Mouse (Mus musculus) embryonic facial prominence, embryonic 11.5 days (tissue): ENCODE results near the gene Clic3. TPM values are rescaled to one million over a fixed set of nuclear protein-coding genes. Genes with fewer than 3 reads are reported as not detected.

Experiments used
- ATAC-seq: fragments of 200-750 bp; cut with Nextera tagmentation; replicated peaks from 2 replicates; pipeline ENCODE4 v1.8.0; 2017; ENCODE audit warnings: low read depth; ENCODE audit not compliant: insufficient number of reproducible peaks, low FRiP score, low TSS enrichment
- DNase-seq: peaks from one replicate; pipeline ENCODE4 v3.0.0-alpha.2; 2015; ENCODE audit warnings: low spot score
- H3K27ac ChIP-seq: fragments of 300-500 bp; sonication (generic); replicated peaks from 2 replicates; pipeline ENCODE4 v1.5.1; 2014; ENCODE audit warnings: mild to moderate bottlenecking, low read depth, low read length, control low read depth
- H3K27me3 ChIP-seq: fragments of 300-500 bp; sonication (generic); 2 replicates; pipeline ENCODE4 v1.6.1; 2014; ENCODE audit warnings: mild to moderate bottlenecking, low read length, moderate library complexity, mixed read lengths; ENCODE audit not compliant: control insufficient read depth, insufficient read depth
- H3K36me3 ChIP-seq: fragments of 300-500 bp; sonication (generic); replicated peaks from 2 replicates; pipeline ENCODE4 v1.6.1; 2014; ENCODE audit warnings: low read depth, mild to moderate bottlenecking, low read length, moderate library complexity, mixed read lengths; ENCODE audit not compliant: control insufficient read depth, insufficient read depth
- H3K4me1 ChIP-seq: fragments of 300-500 bp; sonication (generic); 2 replicates; pipeline ENCODE4 v1.6.1; 2014; ENCODE audit warnings: low read length, mixed read lengths; ENCODE audit not compliant: control insufficient read depth, insufficient read depth
- H3K4me2 ChIP-seq: fragments of 300-500 bp; sonication (generic); 2 replicates; pipeline ENCODE4 v1.6.1; 2014; ENCODE audit warnings: low read depth, mild to moderate bottlenecking, control low read depth, low read length, moderate library complexity
- H3K4me3 ChIP-seq: fragments of 300-500 bp; sonication (generic); 2 replicates; pipeline ENCODE4 v1.5.1; 2014; ENCODE audit warnings: low read depth, low read length, control low read depth
- H3K9ac ChIP-seq: fragments of 300-500 bp; sonication (generic); replicated peaks from 2 replicates; pipeline ENCODE4 v1.6.1; 2014; ENCODE audit warnings: mild to moderate bottlenecking, control low read depth, low read length
- H3K9me3 ChIP-seq: fragments of 300-500 bp; sonication (generic); replicated peaks from 2 replicates; pipeline ENCODE4 v1.6.1; 2016; ENCODE audit warnings: mild to moderate bottlenecking, low read length, inconsistent platforms, mixed read lengths; ENCODE audit not compliant: control insufficient read depth
- WGBS: fragments of 180-500 bp; shearing (Covaris S2); extraction: QIAGEN DNeasy Blood & Tissue Kit; methylation state at CpG from one replicate; pipeline ENCODE4 v1.1.7; 2014; 5-methylcytosine and 5-hydroxymethylcytosine counted together
- polyA plus RNA-seq: library from polyadenylated mRNA; unstranded; fragments of >200 nt; fragmentation: Nextera tagmentation; extraction: Ambion mirVana; gene quantifications from 2 replicates; pipeline ENCODE4 v1.2.1, GENCODE M21; 2014

Clic3 gene
- polyA plus RNA-seq, 1 experiment from 2014 or later = not detected

GRCm38 (mm10) chr2:25433101-25433500 lies 23.5 kb upstream of the Clic3 start:
- H3K36me3 ChIP-seq = no peaks in the 10 kb centered on the region
- no peak overlapping the region for H3K9ac ChIP-seq
- 0 out of 2 replicates have a peak, but pooled peaks cover 4% of the 10 kb centered on the region for H3K27me3 ChIP-seq
- DNase-seq (no peak), ATAC-seq (no peak)
- 89% methylated on average over 17 of the region's 17 CpGs for WGBS
- no peaks in the 10 kb centered on the region for H3K4me1 ChIP-seq
- H3K4me2 ChIP-seq = no peak overlapping the region
- H3K9me3 ChIP-seq = no peaks in the 10 kb centered on the region
- no peak overlapping the region for H3K27ac ChIP-seq
- H3K4me3 ChIP-seq = no peak overlapping the region

GRCm38 (mm10) chr2:25434292-25434691 lies 22.3 kb upstream of the Clic3 start:
- ATAC-seq (no peak), DNase-seq (no peak)
- Histone ChIP-seq H3K36me3 (no peaks in the 10 kb centered on the region), H3K9me3 (no peaks in the 10 kb centered on the region), H3K27ac (no peak overlapping the region), H3K4me3 (no peak overlapping the region), H3K4me1 (no peaks in the 10 kb centered on the region), H3K9ac (no peak overlapping the region), H3K27me3 (0 out of 2 replicates have a peak, but pooled peaks cover 4% of the 10 kb centered on the region), H3K4me2 (no peak overlapping the region)
- WGBS = 89% methylated on average over 8 of the region's 8 CpGs

DNA sequence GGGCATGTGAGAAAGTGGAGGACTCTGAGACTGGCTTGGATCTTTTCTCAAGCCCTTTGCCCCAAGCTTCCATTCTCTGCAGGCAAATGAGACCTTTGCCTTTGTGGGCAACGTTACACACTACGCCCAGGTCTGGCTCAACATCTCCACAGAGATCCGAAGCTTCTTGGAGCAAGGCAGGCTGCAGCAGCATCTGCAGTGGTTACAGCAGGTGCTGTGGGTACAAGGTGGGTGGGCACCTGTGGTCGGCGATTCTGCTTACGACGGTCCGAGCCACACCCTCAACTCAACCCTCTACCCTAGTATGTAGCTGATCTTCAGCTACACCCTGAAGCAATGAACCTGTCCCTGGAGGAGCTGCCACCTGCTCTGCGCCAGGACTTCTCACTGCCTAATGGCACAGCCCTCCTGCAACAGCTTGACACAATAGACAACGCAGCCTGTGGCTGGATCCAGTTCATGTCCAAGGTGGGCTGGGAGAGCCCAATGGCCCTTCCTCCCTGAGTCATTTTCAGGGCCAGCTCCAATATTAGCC lies 20.3 kb upstream of the Clic3 start:
- no peak overlapping the region for H3K4me2 ChIP-seq
- H3K36me3 ChIP-seq = no peaks in the 10 kb centered on the region
- no peak overlapping the region for H3K9ac ChIP-seq
- no peaks in the 10 kb centered on the region for H3K9me3 ChIP-seq
- H3K4me1 ChIP-seq = no peaks in the 10 kb centered on the region
- no peaks in the 10 kb centered on the region for H3K27me3 ChIP-seq
- WGBS = 88% methylated on average over 10 of the region's 10 CpGs
- no peak overlapping the region for H3K27ac ChIP-seq
- ATAC-seq = no peak
- no peak overlapping the region for H3K4me3 ChIP-seq
- DNase-seq = no peak

GRCm38 (mm10) chr2:25441067-25441466 lies 15.6 kb upstream of the Clic3 start:
- no peaks in the 10 kb centered on the region for H3K9me3 ChIP-seq
- H3K36me3 ChIP-seq = no peaks in the 10 kb centered on the region
- H3K9ac ChIP-seq = no peak overlapping the region

GRCm38 (mm10) chr2:25442682-25443081 lies 14.0 kb upstream of the Clic3 start:
- no peaks in the 10 kb centered on the region for H3K9me3 ChIP-seq
- no peak overlapping the region for H3K4me2 ChIP-seq
- no peaks in the 10 kb centered on the region for H3K4me1 ChIP-seq
- no peak overlapping the region for H3K27ac ChIP-seq
- no peak overlapping the region for H3K4me3 ChIP-seq
- H3K9ac ChIP-seq = no peak overlapping the region
- DNase-seq (no peak), ATAC-seq (no peak)
- WGBS = 87% methylated on average over 14 of the region's 14 CpGs
- no peaks in the 10 kb centered on the region for H3K27me3 ChIP-seq
- H3K36me3 ChIP-seq = no peaks in the 10 kb centered on the region

More at GRCm38 (mm10) chr2:25441067-25441466, 15.6 kb upstream of the Clic3 start:
- no peak for DNase-seq
- H3K4me3 ChIP-seq = no peak overlapping the region
- H3K4me2 ChIP-seq = no peak overlapping the region
- H3K4me1 ChIP-seq = no peaks in the 10 kb centered on the region
- no peak overlapping the region for H3K27ac ChIP-seq
- 86% methylated on average over 20 of the region's 20 CpGs for WGBS
- no peak for ATAC-seq
- H3K27me3 ChIP-seq = no peaks in the 10 kb centered on the region

GRCm38 (mm10) chr2:25450853-25451647 lies 5.6 kb upstream of the Clic3 start:
- Histone ChIP-seq H3K36me3 (no peaks in the 10 kb centered on the region), H3K9me3 (no peaks in the 10 kb centered on the region), H3K27me3 (no peaks in the 10 kb centered on the region), H3K4me3 (no peak overlapping the region), H3K9ac (no peak overlapping the region), H3K27ac (no peak overlapping the region), H3K4me1 (no peaks in the 10 kb centered on the region), H3K4me2 (no peak overlapping the region)
- ATAC-seq (no peak), DNase-seq (no peak)
- WGBS = 84% methylated on average over 8 of the region's 8 CpGs

DNA sequence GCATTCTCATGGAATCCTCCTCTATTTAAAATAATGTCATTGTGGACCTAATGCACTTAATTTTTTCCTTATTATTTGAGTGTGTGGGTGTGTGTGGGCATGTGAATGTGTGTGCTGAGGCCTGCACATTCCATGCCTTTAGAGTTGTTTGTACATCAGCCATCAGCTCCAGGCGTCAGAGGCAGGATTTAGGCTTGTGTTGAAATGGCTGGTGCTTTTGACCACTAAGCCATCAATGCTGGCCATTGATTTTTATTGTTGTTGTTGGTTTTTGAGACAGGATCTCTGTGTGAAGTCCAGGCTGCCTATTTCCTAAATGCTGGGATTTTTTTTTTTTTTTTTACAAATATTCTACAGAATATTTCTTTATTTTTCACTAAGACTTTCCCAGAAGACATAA lies 3.7 kb upstream of the Clic3 start:
- Histone ChIP-seq H3K9me3 (no peaks in the 10 kb centered on the region), H3K4me3 (no peak overlapping the region), H3K4me2 (no peak overlapping the region), H3K4me1 (no peaks in the 10 kb centered on the region), H3K36me3 (no peaks in the 10 kb centered on the region), H3K27ac (no peak overlapping the region), H3K27me3 (no peaks in the 10 kb centered on the region), H3K9ac (no peak overlapping the region)
- ATAC-seq (no peak), DNase-seq (no peak)
- WGBS = 55% methylated on average over 1 of the region's 1 CpGs
